Mouse (Mus musculus) MEL (cell line): ENCODE data around the gene Slc16a14.

Experiments used
- CTCF ChIP-seq, 3 experiments: IDR thresholded peaks in 2 of 3; conservative IDR thresholded peaks in 1 of 3; 2 replicates each; pipeline ENCODE4 v1.5.1; 2011 to 2012; ENCODE audit warnings: low read length in 3 of 3, low read depth in 2 of 3, mild to moderate bottlenecking in 2 of 3, improper control_type of control experiment in 1 of 3, inconsistent platforms in 1 of 3, mixed read lengths in 1 of 3, moderate library complexity in 1 of 3; ENCODE audit not compliant: control insufficient read depth in 1 of 3, insufficient read depth in 1 of 3, poor library complexity in 1 of 3, severe bottlenecking in 1 of 3
- SMC3 ChIP-seq: IDR thresholded peaks from 2 replicates; pipeline ENCODE4 v1.6.1; 2011; ENCODE audit warnings: low read depth, low read length, improper control_type of control experiment

- TF ChIP-seq CTCF (IDR thresholded peaks at IDR 0.05 in 2 of 3, conservative IDR thresholded peaks at IDR 0.05 in 1 of 3; ENCODE audit: control insufficient read depth in 1 of 3, insufficient read depth in 1 of 3, low read depth in 2 of 3, low read length in 3 of 3, poor library complexity in 1 of 3, severe bottlenecking in 1 of 3) (no peak), SMC3 (no peak)
Observed at GRCm38 (mm10) chr1:84940322-84940721, 5.4 kb upstream of the Slc16a14 start.
